Comparison of ENCODE assay signal across 8 mouse cellular contexts in genomic region chr5:52240540-52240939, GRCm38 (mm10). TPM values are rescaled to one million over a fixed set of nuclear protein-coding genes. Genes with fewer than 3 reads are reported as not detected.
A peak's percentile ranks its signal among the peaks of the same experiment; 100 is the strongest.
DNase-seq lines count a peak whose midpoint lies in the region.

No protein-coding gene starts in this region.

- peak; percentile 23 to 26 for DNase-seq in heart, postnatal 14 days
- no peak for DNase-seq in heart, postnatal 25 days (ENCODE audit: low spot score)
- DNase-seq in 3134 (ENCODE audit: extremely low read depth, insufficient read length, low spot score): peak; percentile 9
- DNase-seq in WW6 (ENCODE audit: low read depth, low spot score): peak; percentile 14
- DNase-seq in kidney, postnatal 10 days: peak; percentile 52
- DNase-seq in urinary bladder, postnatal 25 days (ENCODE audit: low spot score): no peak
- no peak for DNase-seq in gastrocnemius, postnatal 4 days (ENCODE audit: low spot score in 2 of 2)
- DNase-seq in layer of hippocampus, postnatal 25 days (ENCODE audit: extremely low spot score in 1 of 2, low spot score in 1 of 2): no peak

- intact Hi-C loops in heart, postnatal 14 days (cut with DNase I): loop anchor here (5.0 kb wide), 2 partner anchors 108 to 123 kb away; no protein-coding TSS in a partner anchor
- intact Hi-C loops in heart, postnatal 25 days (cut with DNase I): loop anchor here (5.0 kb wide), 1 partner anchor 123 kb away; no protein-coding TSS in a partner anchor

RNA-seq across cellular contexts. Expression of gene Dhx15, which starts 50.2 kb away (rescaled TPM):
- total RNA-seq in heart, postnatal 14 days (2021): 10 to 100 TPM; 65.2 to 65.7 TPM
- 10 to 100 TPM; 49.8 to 58.4 TPM for total RNA-seq in heart, postnatal 25 days (2021)
- 10 to 100 TPM; 77.5 to 88.2 TPM for total RNA-seq in gastrocnemius, postnatal 4 days (2021)
- 10 to 100 TPM; 87.0 to 93.2 TPM for total RNA-seq in layer of hippocampus, postnatal 25 days (2021)

Comparison
In these comparisons a context has a peak if more than half of its experiments do, and no peak if none do; other contexts are left out.
1. DNase-seq: peak in heart, postnatal 14 days (2 of 2), 3134 (single experiment), WW6 (single experiment) and kidney, postnatal 10 days (single experiment); none in heart, postnatal 25 days (single experiment), urinary bladder, postnatal 25 days (single experiment), gastrocnemius, postnatal 4 days (0 of 2) and layer of hippocampus, postnatal 25 days (0 of 2).